Mouse (Mus musculus): ENCODE results near the gene Plpp1. TPM values are rescaled to one million over a fixed set of nuclear protein-coding genes. Genes with fewer than 3 reads are reported as not detected.
A peak's percentile ranks its signal among the peaks of the same experiment; 100 is the strongest.

The Plpp1 gene
- total and polyA plus RNA-seq, 3 experiments = 0.12 to 0.15 TPM; not detected in 1

- H3K4me3 ChIP-seq (ENCODE audit: control insufficient read depth in 1 of 2, insufficient read depth in 1 of 2, low read depth in 2 of 2, low read length in 2 of 2) = no peak overlapping the region
- no peak for TF ChIP-seq MAX (IDR thresholded peaks at IDR 0.05; ENCODE audit: low read length)
- no peak for TF ChIP-seq RAD21 (IDR thresholded peaks at IDR 0.05; ENCODE audit: low read depth, low read length)
- no peak for TF ChIP-seq ZMIZ1 (IDR thresholded peaks at IDR 0.05; ENCODE audit: low read depth, low read length)
- no peak for TF ChIP-seq ETS1 (IDR thresholded peaks at IDR 0.05; ENCODE audit: low read depth, low read length)
- no peak for TF ChIP-seq MAZ (IDR thresholded peaks at IDR 0.05; ENCODE audit: low read depth, low read length)
- TF ChIP-seq GATA1 (IDR thresholded peaks at IDR 0.05; ENCODE audit: low read depth, low read length) = no peak
- TF ChIP-seq TAL1 (IDR thresholded peaks at IDR 0.05; ENCODE audit: low read length) = no peak
- TF ChIP-seq ZC3H11A (IDR thresholded peaks at IDR 0.05; ENCODE audit: low read depth, low read length) = no peak
- no peak for TF ChIP-seq MYB (IDR thresholded peaks at IDR 0.05; ENCODE audit: low read depth, low read length)
- no peak for TF ChIP-seq HCFC1 (IDR thresholded peaks at IDR 0.05; ENCODE audit: low read depth, low read length)
- no peak for TF ChIP-seq POLR2AphosphoS2 (IDR thresholded peaks at IDR 0.05; ENCODE audit: low read length)
- TF ChIP-seq CTCF (IDR thresholded peaks at IDR 0.05 in 2 of 3, conservative IDR thresholded peaks at IDR 0.05 in 1 of 3; ENCODE audit: control insufficient read depth in 1 of 3, insufficient read depth in 1 of 3, low read depth in 2 of 3, low read length in 3 of 3, poor library complexity in 1 of 3, severe bottlenecking in 1 of 3) = no peak
- no peak for TF ChIP-seq NRF1 (IDR thresholded peaks at IDR 0.05; ENCODE audit: insufficient read depth, low read depth, low read length, poor library complexity, severe bottlenecking)
Measured at GRCm38 (mm10) chr13:112835113-112835512, 34.5 kb downstream of the Plpp1 start.

GRCm38 (mm10) chr13:112836951-112837350, 36.4 kb downstream of the Plpp1 start:
- H3K36me3 ChIP-seq (ENCODE audit: control insufficient read depth in 1 of 2, insufficient read depth in 2 of 2, low read length in 2 of 2) = peaks cover 0 to 30% of the 10 kb centered on the region in 2 experiments; a peak in 2 of 4 replicates
- no peak overlapping the region; the same call in 1 of the 2 replicates for H3K9ac ChIP-seq (ENCODE audit: control insufficient read depth, low read depth, low read length, poor library complexity, severe bottlenecking)
- peak overlapping the region in 1 of 2 experiments; percentile 40; a peak in 2 of 4 replicates for H3K4me3 ChIP-seq (ENCODE audit: control insufficient read depth in 1 of 2, insufficient read depth in 1 of 2, low read depth in 2 of 2, low read length in 2 of 2)
- no peaks in the 10 kb centered on the region for H3K9me3 ChIP-seq (replicated peaks; ENCODE audit: insufficient read depth, low read length)
- H3K27me3 ChIP-seq (ENCODE audit: control insufficient read depth in 1 of 2, insufficient read depth in 2 of 2, low read length in 2 of 2) = peaks cover 2 to 3% of the 10 kb centered on the region in 2 experiments; a peak in 2 of 4 replicates
- TF ChIP-seq GATA1 (IDR thresholded peaks at IDR 0.05; ENCODE audit: low read depth, low read length) (0 out of 2 replicates have a peak, but pooled peaks have one; percentile 10), NELFE (IDR thresholded peaks at IDR 0.05; ENCODE audit: low read depth, low read length) (0 out of 2 replicates have a peak, but pooled peaks have one; percentile 7), EP300 (IDR thresholded peaks at IDR 0.05; ENCODE audit: low read depth in 1 of 2, low read length in 2 of 2) (peak; percentile 25 to 46; a peak in 1 of 4 replicates), JUND (IDR thresholded peaks at IDR 0.05; ENCODE audit: low read depth, low read length) (no peak), TCF12 (IDR thresholded peaks at IDR 0.05; ENCODE audit: low read depth, low read length) (0 out of 2 replicates have a peak, but pooled peaks have one; percentile 24)
- peaks cover 21 to 27% of the 10 kb centered on the region in 2 experiments for H3K4me1 ChIP-seq (ENCODE audit: control insufficient read depth in 1 of 2, insufficient read depth in 2 of 2, low read length in 2 of 2)
- peak overlapping the region; percentile 0; the same call in 1 of the 2 replicates for H3K27ac ChIP-seq (ENCODE audit: control insufficient read depth, low read depth, low read length)
- DNase-seq (ENCODE audit: low read depth, low spot score) = peak; percentile 66
- no peaks in the 10 kb centered on the region for H3K79me2 ChIP-seq (ENCODE audit: control insufficient read depth, insufficient read depth, low read length, poor library complexity)

More at GRCm38 (mm10) chr13:112835113-112835512, 34.5 kb downstream of the Plpp1 start:
- Histone ChIP-seq H3K79me2 (ENCODE audit: control insufficient read depth, insufficient read depth, low read length, poor library complexity) (no peaks in the 10 kb centered on the region), H3K9ac (ENCODE audit: control insufficient read depth, low read depth, low read length, poor library complexity, severe bottlenecking) (no peak overlapping the region), H3K36me3 (ENCODE audit: control insufficient read depth in 1 of 2, insufficient read depth in 2 of 2, low read length in 2 of 2) (peaks cover 0 to 30% of the 10 kb centered on the region in 2 experiments; a peak in 2 of 4 replicates), H3K9me3 (replicated peaks; ENCODE audit: insufficient read depth, low read length) (no peaks in the 10 kb centered on the region), H3K4me1 (ENCODE audit: control insufficient read depth in 1 of 2, insufficient read depth in 2 of 2, low read length in 2 of 2) (peaks cover 21 to 27% of the 10 kb centered on the region in 2 experiments), H3K27ac (ENCODE audit: control insufficient read depth, low read depth, low read length) (no peak overlapping the region), H3K27me3 (ENCODE audit: control insufficient read depth in 1 of 2, insufficient read depth in 2 of 2, low read length in 2 of 2) (peaks cover 3 to 7% of the 10 kb centered on the region in 2 experiments; a peak in 3 of 4 replicates)
- no peak for DNase-seq (ENCODE audit: low read depth, low spot score)

All from MEL (cell line).